Mouse (Mus musculus) right cerebral cortex, postnatal 4 days (tissue): ENCODE data around the gene 2810004N23Rik.

Source experiments
- DNase-seq: peaks from one replicate; pipeline ENCODE4 v3.0.0-alpha.2; 2022

2810004N23Rik gene

GRCm38 (mm10) chr8:124862321-124863162, at the start of gene 2810004N23Rik, which contains the start of gene Gnpat:
Gene 2810004N23Rik (minus strand): TSS chr8:124863120.
Gene Gnpat (plus strand): TSS chr8:124863033.
- DNase-seq: peak; percentile 95

- DNase-seq: no peak
These were observed 49.3 kb upstream of the 2810004N23Rik start for GRCm38 (mm10) chr8:124911938-124912872.

- no peak for DNase-seq
These were observed 47.4 kb upstream of the 2810004N23Rik start for GRCm38 (mm10) chr8:124910349-124910748.

- no peak for DNase-seq
These were observed 47.0 kb upstream of the 2810004N23Rik start for GRCm38 (mm10) chr8:124909936-124910335.

- DNase-seq: no peak
These were observed 42.6 kb upstream of the 2810004N23Rik start for GRCm38 (mm10) chr8:124905482-124905881.

GRCm38 (mm10) chr8:124903198-124903597, 40.3 kb upstream of the 2810004N23Rik start:
- no peak for DNase-seq

GRCm38 (mm10) chr8:124898251-124898905, 35.5 kb upstream of the 2810004N23Rik start:
- no peak for DNase-seq

- DNase-seq: peak; percentile 98
These were observed 34.7 kb upstream of the 2810004N23Rik start, which contains the start of the genes Exoc8 and Sprtn for GRCm38 (mm10) chr8:124897386-124898250. Gene Exoc8 (minus strand): TSS chr8:124897705. Gene Sprtn (plus strand): TSS chr8:124897886.

GRCm38 (mm10) chr8:124896632-124897385, 33.9 kb upstream of the 2810004N23Rik start:
- peak; percentile 66 for DNase-seq

GRCm38 (mm10) chr8:124896010-124896631, 33.2 kb upstream of the 2810004N23Rik start:
- DNase-seq: peak; percentile 19

GRCm38 (mm10) chr8:124892596-124892995, 29.7 kb upstream of the 2810004N23Rik start:
- DNase-seq: no peak

- no peak for DNase-seq
These were observed 25.5 kb upstream of the 2810004N23Rik start for GRCm38 (mm10) chr8:124888385-124888784.

- no peak for DNase-seq
These were observed 16.1 kb upstream of the 2810004N23Rik start for GRCm38 (mm10) chr8:124878946-124879526.

GRCm38 (mm10) chr8:124878141-124878540, 15.2 kb upstream of the 2810004N23Rik start:
- no peak for DNase-seq

GRCm38 (mm10) chr8:124872690-124873089, 9.8 kb upstream of the 2810004N23Rik start:
- no peak for DNase-seq

- DNase-seq: no peak
These were observed 9.2 kb upstream of the 2810004N23Rik start for GRCm38 (mm10) chr8:124872081-124872480.

- no peak for DNase-seq
These were observed 8.6 kb upstream of the 2810004N23Rik start for GRCm38 (mm10) chr8:124871474-124871873.

GRCm38 (mm10) chr8:124869708-124870107, 6.8 kb upstream of the 2810004N23Rik start:
- DNase-seq: no peak

GRCm38 (mm10) chr8:124867126-124867525, 4.2 kb upstream of the 2810004N23Rik start:
- DNase-seq: no peak

GRCm38 (mm10) chr8:124866669-124867068, 3.7 kb upstream of the 2810004N23Rik start:
- DNase-seq: no peak
